Mouse (Mus musculus): ENCODE data around the gene Heg1.

- TF ChIP-seq CTCF (IDR thresholded peaks at IDR 0.05; ENCODE audit: low read depth) (no peak), EP300 (IDR thresholded peaks at IDR 0.05; ENCODE audit: low read depth) (no peak)
Observed at GRCm38 (mm10) chr16:33635836-33636595, 48.2 kb upstream of the Heg1 start.

All from liver, postnatal 0 days (tissue).